Mouse (Mus musculus) bone marrow macrophage, adult 2 months (primary cell): Measurements from ENCODE around the gene Traip.

Experiments used
- CTCF ChIP-seq: IDR thresholded peaks from 2 replicates; pipeline ENCODE4 v1.5.1; 2012; ENCODE audit warnings: low read depth, mild to moderate bottlenecking, low read length, moderate library complexity
- POLR2A ChIP-seq: IDR thresholded peaks from 2 replicates; pipeline ENCODE4 v1.6.1; 2012; ENCODE audit warnings: mild to moderate bottlenecking, low read depth, low read length, borderline replicate concordance

- no peak for TF ChIP-seq CTCF
- no peak for TF ChIP-seq POLR2A
These were observed 30.5 kb upstream of the Traip start for GRCm38 (mm10) chr9:107919441-107919840.
